Comparison of ENCODE assay signal across 20 mouse cellular contexts in genomic region chr2:4784012-4784411, GRCm38 (mm10).
DNase-seq lines count a peak whose midpoint lies in the region; ATAC-seq and TF ChIP-seq lines count a peak whose summit lies in the region.
"Had no signal": no experiment of that assay in that cellular context is flagged by ENCODE, and none has a peak within 500 bp of the region (broad histone marks: within the 10 kb centered on the region; RNA-seq: fewer than 3 reads in every experiment).

No protein-coding gene starts in this region.

- no peaks in the 10 kb centered on the region for H3K36me3 ChIP-seq in lung, postnatal 0 days (ENCODE audit: insufficient read depth, low read length)
- H3K36me3 ChIP-seq: hindbrain, embryonic 12.5 days; limb, embryonic 15.5 days; liver, embryonic 15.5 days; neural tube, embryonic 13.5 days had no signal

- WGBS in lung, postnatal 0 days: 45% methylated on average over 8 of the region's 8 CpGs

- no peak for TF ChIP-seq POLR2A in bone marrow macrophage, adult 2 months (IDR thresholded peaks at IDR 0.05; ENCODE audit: borderline replicate concordance, low read depth, low read length)

- H3K4me2 ChIP-seq in lung, postnatal 0 days (replicated peaks; ENCODE audit: low read depth, low read length): no peak overlapping the region
- H3K4me2 ChIP-seq: hindbrain, embryonic 12.5 days; limb, embryonic 15.5 days; liver, embryonic 15.5 days; neural tube, embryonic 13.5 days had no signal

- ATAC-seq in lung, postnatal 0 days: no peak
- ATAC-seq: Patski had no signal

- peak; percentile 6 for DNase-seq in lung, postnatal 0 days (ENCODE audit: low spot score)
- DNase-seq in lung, postnatal 4 days: no peak
- DNase-seq in adrenal gland, adult (ENCODE audit: inconsistent age in 2 of 2, low spot score in 1 of 2): peak; percentile 76 to 87
- no peak for DNase-seq in kidney, postnatal 14 days
- no peak for DNase-seq in cerebellum, postnatal 14 days
- no peak for DNase-seq in heart, adult 9 months (ENCODE audit: low spot score in 2 of 2)
- DNase-seq: cerebellum, adult 11 months; cerebellum, postnatal 10 days; embryo, embryonic 11 days; gastrocnemius, adult 2 months; heart, adult 18-20 months; kidney, adult 2 months; kidney, postnatal 10 days; thymus, postnatal 36 days had no signal

- no peak for TF ChIP-seq EP300 in lung, postnatal 0 days (IDR thresholded peaks at IDR 0.05)

- H3K4me1 ChIP-seq in lung, postnatal 0 days (ENCODE audit: insufficient read depth, low read depth, low read length): no peaks in the 10 kb centered on the region
- H3K4me1 ChIP-seq in bone marrow macrophage, adult 2 months (ENCODE audit: control insufficient read depth, insufficient read depth, low read length): peaks cover 11% of the 10 kb centered on the region
- H3K4me1 ChIP-seq: limb, embryonic 15.5 days; liver, embryonic 15.5 days had no signal

- no peaks in the 10 kb centered on the region for H3K9me3 ChIP-seq in lung, postnatal 0 days (ENCODE audit: low read length)
- H3K9me3 ChIP-seq: hindbrain, embryonic 12.5 days; limb, embryonic 15.5 days; liver, embryonic 15.5 days; neural tube, embryonic 13.5 days had no signal

- H3K9ac ChIP-seq in lung, postnatal 0 days (replicated peaks; ENCODE audit: low read depth): no peak overlapping the region
- H3K9ac ChIP-seq: hindbrain, embryonic 12.5 days; limb, embryonic 15.5 days; liver, embryonic 15.5 days; neural tube, embryonic 13.5 days had no signal

- no peaks in the 10 kb centered on the region for H3K27me3 ChIP-seq in lung, postnatal 0 days (replicated peaks; ENCODE audit: insufficient read depth, low read length)
- H3K27me3 ChIP-seq: hindbrain, embryonic 12.5 days; limb, embryonic 15.5 days; liver, embryonic 15.5 days; neural tube, embryonic 13.5 days; Patski had no signal

- TF ChIP-seq CTCF in lung, postnatal 0 days (IDR thresholded peaks at IDR 0.05): no peak
- TF ChIP-seq CTCF in bone marrow macrophage, adult 2 months (IDR thresholded peaks at IDR 0.05; ENCODE audit: low read depth, low read length): no peak

- no peak overlapping the region for H3K4me3 ChIP-seq in lung, postnatal 0 days (ENCODE audit: low read depth, low read length)
- no peak overlapping the region for H3K4me3 ChIP-seq in bone marrow macrophage, adult 2 months (ENCODE audit: insufficient read depth, low read length)
- H3K4me3 ChIP-seq: gastrocnemius, adult 2 months; hindbrain, embryonic 12.5 days; limb, embryonic 15.5 days; liver, embryonic 15.5 days; neural tube, embryonic 13.5 days had no signal

- H3K27ac ChIP-seq in lung, postnatal 0 days (ENCODE audit: low read length): no peak overlapping the region
- H3K27ac ChIP-seq in bone marrow macrophage, adult 2 months (ENCODE audit: insufficient read depth, low read depth, low read length): peak overlapping the region; percentile 66
- H3K27ac ChIP-seq: gastrocnemius, adult 2 months; hindbrain, embryonic 12.5 days; limb, embryonic 15.5 days; liver, embryonic 15.5 days; neural tube, embryonic 13.5 days had no signal

Comparison
In these comparisons a context has a peak if more than half of its experiments do, and no peak if none do; other contexts are left out.
1. DNase-seq: peak in lung, postnatal 0 days (single experiment) and adrenal gland, adult (2 of 2); none in lung, postnatal 4 days (0 of 2), kidney, postnatal 14 days (single experiment), cerebellum, postnatal 14 days (0 of 2) and heart, adult 9 months (0 of 2).